Comparison of ENCODE assay signal across 8 mouse cellular contexts in the genomic region with DNA sequence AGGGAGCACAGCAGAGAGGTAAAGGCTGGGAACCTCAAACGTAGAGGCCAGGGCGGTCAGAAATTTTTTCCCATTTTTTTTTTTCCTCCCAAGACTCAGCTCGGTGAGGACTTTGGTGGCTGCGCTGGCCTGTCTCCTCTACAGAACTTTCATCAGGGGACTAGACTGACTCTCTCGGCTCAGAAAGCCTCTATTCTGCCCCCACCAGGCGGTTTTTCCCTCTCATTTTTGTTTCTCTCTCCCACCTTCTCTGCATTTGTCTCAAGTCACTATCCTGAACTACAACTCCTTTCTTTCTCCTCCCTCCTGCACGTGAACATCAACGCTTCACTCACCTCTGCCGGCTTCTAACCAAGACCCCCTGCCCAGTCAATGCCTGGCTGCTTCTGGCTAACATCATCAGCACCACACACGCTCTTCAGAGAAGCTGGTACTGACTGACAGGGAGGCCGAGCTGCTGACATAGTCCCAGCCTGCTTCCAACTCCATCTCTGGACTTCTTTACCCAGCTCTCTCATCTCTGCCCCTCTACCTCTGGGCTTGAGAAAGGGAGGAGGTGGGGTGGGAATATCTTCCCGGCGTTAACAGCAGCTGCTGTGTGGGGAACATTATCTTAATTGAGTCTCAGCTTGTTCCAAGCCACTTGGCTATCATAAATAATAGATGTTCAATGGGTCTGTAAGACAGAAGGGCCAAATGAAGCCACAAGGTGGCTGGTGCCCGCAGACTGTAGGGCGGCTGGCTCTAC.
DNase-seq lines count a peak whose midpoint lies in the region; ATAC-seq and TF ChIP-seq lines count a peak whose summit lies in the region.

No protein-coding gene starts in this region.

- H3K4me1 ChIP-seq in heart, adult 2 months (ENCODE audit: control insufficient read depth, insufficient read depth, low read length), result no peaks in the 10 kb centered on the region

- no peak overlapping the region for H3K9ac ChIP-seq in heart, adult 2 months (ENCODE audit: low read depth, low read length)

- TF ChIP-seq EP300 in heart, adult 2 months (IDR thresholded peaks at IDR 0.05; ENCODE audit: insufficient read depth, low read depth, low read length), result no peak

- no peak for TF ChIP-seq POLR2A in heart, adult 2 months (IDR thresholded peaks at IDR 0.05; ENCODE audit: insufficient read depth, low read depth, low read length)

- H3K27ac ChIP-seq in heart, adult 2 months, result no peak overlapping the region

- H3K79me2 ChIP-seq in heart, adult 2 months (replicated peaks; ENCODE audit: control insufficient read depth, insufficient read depth, low read length), result no peaks in the 10 kb centered on the region

- no peak overlapping the region for H3K4me3 ChIP-seq in heart, adult 2 months

- DNase-seq in heart, adult 2 months, result no peak
- no peak for DNase-seq in heart, postnatal 36 days
- DNase-seq in thymus, postnatal 25 days, result peak; percentile 12
- DNase-seq in thymus, adult 18-20 months, result no peak
- peak; percentile 38 for DNase-seq in kidney, postnatal 10 days
- peak; percentile 50 for DNase-seq in retina, embryonic 14.5 days (ENCODE audit: low spot score)

- TF ChIP-seq CTCF in heart, adult 2 months (IDR thresholded peaks at IDR 0.05), result peak; percentile 45

- WGBS in heart, adult 2 months, result 16% methylated on average over 15 of the region's 15 CpGs

- H3K27me3 ChIP-seq in heart, adult 2 months (ENCODE audit: control insufficient read depth, insufficient read depth, low read length), result peaks cover 5% of the 10 kb centered on the region; the same call in 1 of the 2 replicates

- intact Hi-C loops in heart, adult 2 months (cut with DNase I), result loop anchor here (10.0 kb wide), 1 partner anchor 707 kb away; no protein-coding TSS in a partner anchor
- intact Hi-C loops in heart, postnatal 36 days (cut with DNase I), result no loop called here

- ATAC-seq in erythroid progenitor cell, adult 5-6 weeks (replicated peaks; ENCODE audit: low FRiP score, poor library complexity, severe bottlenecking), result no peak
- no peak for ATAC-seq in granulocyte monocyte progenitor cell, adult 5-6 weeks (replicated peaks; ENCODE audit: poor library complexity, severe bottlenecking)

- H3K36me3 ChIP-seq in heart, adult 2 months (ENCODE audit: control insufficient read depth, insufficient read depth, low read length), result no peaks in the 10 kb centered on the region

Comparison
In these comparisons a context has a peak if more than half of its experiments do, and no peak if none do; other contexts are left out.
1. DNase-seq: peak in thymus, postnatal 25 days (single experiment), kidney, postnatal 10 days (single experiment) and retina, embryonic 14.5 days (single experiment); none in heart, adult 2 months (0 of 2), heart, postnatal 36 days (0 of 2) and thymus, adult 18-20 months (0 of 2).